Mouse (Mus musculus): ENCODE results near the gene Egfl7.
A peak's percentile ranks its signal among the peaks of the same experiment; 100 is the strongest.

DNA sequence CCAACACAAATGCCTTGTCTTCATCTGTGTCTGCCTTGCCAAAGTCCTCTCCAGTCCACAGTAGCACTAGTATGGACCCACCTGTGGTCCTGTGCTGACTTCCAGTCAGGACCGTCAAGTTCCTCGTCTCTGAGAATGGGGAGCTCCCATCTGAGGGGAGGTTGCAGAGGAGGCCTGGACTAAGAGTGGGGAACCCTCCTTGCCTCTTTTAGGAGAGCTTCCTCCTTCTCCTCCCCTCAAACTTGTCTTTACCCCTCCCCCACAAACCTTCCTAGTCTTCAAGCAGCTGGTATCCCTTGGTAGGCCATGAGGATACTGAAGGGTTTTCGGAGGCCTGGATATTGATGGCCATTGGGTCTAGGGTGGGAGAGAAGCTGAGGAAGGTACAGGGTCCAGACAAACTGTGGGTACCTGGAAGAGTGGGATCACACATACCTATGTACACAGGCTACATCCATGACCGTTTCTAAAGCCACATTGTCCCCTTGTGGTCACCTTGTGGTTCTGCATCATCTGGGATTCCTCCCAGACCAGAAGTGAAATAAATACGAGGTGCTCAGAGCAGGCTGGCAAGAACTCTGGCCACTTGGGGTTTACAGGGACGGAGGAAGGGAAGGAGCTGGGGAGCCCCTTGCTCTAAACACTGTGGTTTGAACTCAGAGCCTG is 18.3 kb upstream of the Egfl7 start:
- peak; percentile 57 for TF ChIP-seq CTCF (IDR thresholded peaks at IDR 0.05; ENCODE audit: insufficient read depth, low read length)
- TF ChIP-seq POLR2A (IDR thresholded peaks at IDR 0.05; ENCODE audit: borderline replicate concordance, extremely low read depth, low read depth, low read length), result no peak

Data from lung, adult 2 months (tissue).